Mouse (Mus musculus) midbrain, embryonic 10.5 days (tissue): Measurements from ENCODE around the gene Ugt1a6b. TPM values are rescaled to one million over a fixed set of nuclear protein-coding genes. Genes with fewer than 3 reads are reported as not detected.

Experiments
- DNase-seq: peaks from one replicate; pipeline ENCODE4 v3.0.0-alpha.2; 2017; ENCODE audit warnings: low spot score
- H3K27ac ChIP-seq: fragments of 300-500 bp; sonication (generic); replicated peaks from 2 replicates; pipeline ENCODE4 v1.5.1; 2016; ENCODE audit warnings: mild to moderate bottlenecking
- H3K27me3 ChIP-seq: fragments of 300-500 bp; sonication (generic); 2 replicates; pipeline ENCODE4 v1.6.1; 2016; ENCODE audit warnings: low read depth, mild to moderate bottlenecking; ENCODE audit not compliant: poor library complexity, severe bottlenecking
- H3K36me3 ChIP-seq: fragments of 300-500 bp; sonication (generic); 2 replicates; pipeline ENCODE4 v1.6.1; 2016; ENCODE audit warnings: mild to moderate bottlenecking, moderate library complexity
- H3K4me1 ChIP-seq: fragments of 300-500 bp; sonication (generic); 2 replicates; pipeline ENCODE4 v1.6.1; 2016
- H3K4me3 ChIP-seq: fragments of 300-500 bp; sonication (generic); 2 replicates; pipeline ENCODE4 v1.5.1; 2016; ENCODE audit warnings: mild to moderate bottlenecking, moderate library complexity
- H3K9me3 ChIP-seq: fragments of 300-500 bp; sonication (generic); replicated peaks from 2 replicates; pipeline ENCODE4 v1.6.1; 2016; ENCODE audit warnings: mild to moderate bottlenecking
- WGBS: fragments of 180-500 bp; shearing (Covaris S2); methylation state at CpG from one replicate; pipeline ENCODE4 v1.1.7; 2016; 5-methylcytosine and 5-hydroxymethylcytosine counted together
- polyA plus RNA-seq: library from polyadenylated mRNA; unstranded; fragments of >200 nt; fragmentation: Nextera tagmentation; extraction: Ambion mirVana; gene quantifications from 2 replicates; pipeline ENCODE4 v1.2.1, GENCODE M21; 2016

Ugt1a6b gene
- polyA plus RNA-seq, 1 experiment from 2014 or later = not detected

DNA sequence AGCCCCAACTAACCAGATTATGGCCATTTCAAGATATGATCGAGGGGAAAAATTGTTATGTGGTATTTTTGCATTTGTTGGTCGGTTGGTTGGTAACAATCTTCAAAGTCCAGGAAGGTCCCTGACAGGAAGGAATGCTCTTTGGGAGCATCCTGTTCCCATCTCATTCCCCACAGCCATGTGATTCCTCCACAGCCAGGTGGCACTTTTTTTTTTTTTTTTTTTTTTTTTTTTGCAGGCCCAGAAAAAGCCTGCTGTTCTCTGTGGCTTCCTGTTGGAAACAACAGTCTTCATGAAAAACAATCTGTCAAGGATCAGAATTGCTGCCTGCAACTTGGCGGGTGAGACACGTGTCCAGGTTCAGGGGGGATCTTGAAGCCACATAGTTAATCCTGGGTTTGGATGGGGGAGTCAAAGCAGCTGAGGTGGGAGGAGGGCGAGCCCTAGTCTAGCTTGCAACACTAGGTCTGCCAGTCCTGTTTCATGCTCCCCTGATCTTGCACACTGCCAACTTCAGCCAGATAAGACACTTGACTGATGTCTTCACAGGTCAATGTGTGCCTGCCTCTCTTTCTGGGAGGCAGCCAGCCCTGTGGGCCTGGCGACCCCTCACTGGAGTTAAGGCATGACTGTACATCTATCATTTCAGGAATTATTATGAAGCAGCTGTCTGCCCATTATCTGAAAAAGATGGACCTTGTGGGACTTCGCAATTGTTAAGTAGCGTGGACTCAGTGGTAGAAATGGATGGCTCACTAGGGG, 156.0 kb downstream of the Ugt1a6b start:
- Histone ChIP-seq H3K4me3 (no peak overlapping the region), H3K27ac (no peak overlapping the region), H3K4me1 (no peaks in the 10 kb centered on the region), H3K27me3 (no peaks in the 10 kb centered on the region), H3K36me3 (peaks cover 49% of the 10 kb centered on the region), H3K9me3 (peaks cover 99% of the 10 kb centered on the region)
- WGBS = 83% methylated on average over 8 of the region's 8 CpGs
- no peak for DNase-seq

DNA sequence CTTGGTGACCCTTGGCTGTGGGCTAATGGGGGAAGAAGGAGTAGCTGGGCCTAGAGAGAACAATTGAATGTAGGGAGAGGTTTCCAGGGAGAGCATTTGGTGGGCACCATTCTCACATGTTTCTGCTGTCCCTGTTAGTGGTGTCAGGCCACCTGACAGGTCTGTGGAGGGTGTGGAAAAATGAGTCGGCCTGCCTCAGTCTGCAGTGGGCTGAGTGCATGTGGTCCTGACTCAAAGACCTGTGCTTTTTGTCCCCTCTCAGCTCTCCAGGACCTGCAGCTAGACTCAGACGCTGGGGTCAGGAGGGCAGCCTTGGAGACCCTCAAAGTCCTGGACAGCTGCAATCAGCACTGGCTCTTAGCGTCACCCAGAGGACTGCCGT, 156.6 kb downstream of the Ugt1a6b start:
- peaks cover 54% of the 10 kb centered on the region for H3K36me3 ChIP-seq
- H3K27me3 ChIP-seq = no peaks in the 10 kb centered on the region
- no peak overlapping the region for H3K27ac ChIP-seq
- no peak for DNase-seq
- 81% methylated on average over 4 of the region's 4 CpGs for WGBS
- H3K9me3 ChIP-seq = peaks cover 99% of the 10 kb centered on the region
- no peak overlapping the region for H3K4me3 ChIP-seq
- H3K4me1 ChIP-seq = no peaks in the 10 kb centered on the region

GRCm38 (mm10) chr1:88260114-88260513, 157.1 kb downstream of the Ugt1a6b start:
- Histone ChIP-seq H3K4me3 (no peak overlapping the region), H3K9me3 (peaks cover 99% of the 10 kb centered on the region), H3K4me1 (no peaks in the 10 kb centered on the region), H3K27me3 (no peaks in the 10 kb centered on the region), H3K27ac (no peak overlapping the region), H3K36me3 (peaks cover 59% of the 10 kb centered on the region)
- 87% methylated on average over 6 of the region's 6 CpGs for WGBS
- DNase-seq = no peak

DNA sequence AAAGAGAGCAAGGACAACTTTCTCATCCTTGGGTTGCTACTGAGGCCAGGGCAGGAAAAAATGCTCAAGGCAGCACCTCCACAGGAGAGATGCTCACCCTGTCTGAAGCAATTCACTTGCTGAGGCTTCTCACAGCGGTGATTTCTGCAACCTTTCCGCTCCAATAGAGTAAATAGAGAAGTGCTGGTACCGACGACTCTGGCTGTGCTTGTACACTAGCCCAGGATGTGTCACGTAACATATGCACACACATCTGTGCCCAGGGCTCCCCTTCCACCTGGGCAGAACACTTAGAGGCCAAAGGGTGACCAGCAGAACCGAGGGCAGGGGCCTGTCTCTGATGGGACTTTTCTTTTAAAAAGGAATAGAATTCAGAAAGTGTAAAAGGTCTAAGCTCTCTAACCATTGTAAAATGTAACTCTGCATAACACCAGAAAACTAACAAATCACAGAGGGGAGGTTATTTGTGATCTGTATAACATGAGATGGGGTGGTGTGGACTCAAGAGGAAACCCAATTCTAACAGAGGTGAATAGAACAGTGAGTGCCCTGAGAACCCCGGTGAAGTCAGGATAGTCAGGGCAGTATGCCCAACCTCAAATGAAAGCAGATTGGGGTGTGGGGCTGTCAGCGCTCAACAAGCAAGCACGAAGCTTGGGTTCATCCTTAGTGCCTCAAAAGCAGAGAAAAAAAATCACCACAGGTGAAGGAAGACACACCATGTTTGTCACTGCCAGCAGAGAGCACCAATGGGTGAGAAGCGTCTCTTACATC, 157.7 kb downstream of the Ugt1a6b start:
- no peak overlapping the region for H3K27ac ChIP-seq
- no peak for DNase-seq
- peaks cover 99% of the 10 kb centered on the region for H3K9me3 ChIP-seq
- peaks cover 66% of the 10 kb centered on the region for H3K36me3 ChIP-seq
- H3K4me1 ChIP-seq = no peaks in the 10 kb centered on the region
- H3K4me3 ChIP-seq = no peak overlapping the region
- 85% methylated on average over 10 of the region's 10 CpGs for WGBS
- no peaks in the 10 kb centered on the region for H3K27me3 ChIP-seq

DNA sequence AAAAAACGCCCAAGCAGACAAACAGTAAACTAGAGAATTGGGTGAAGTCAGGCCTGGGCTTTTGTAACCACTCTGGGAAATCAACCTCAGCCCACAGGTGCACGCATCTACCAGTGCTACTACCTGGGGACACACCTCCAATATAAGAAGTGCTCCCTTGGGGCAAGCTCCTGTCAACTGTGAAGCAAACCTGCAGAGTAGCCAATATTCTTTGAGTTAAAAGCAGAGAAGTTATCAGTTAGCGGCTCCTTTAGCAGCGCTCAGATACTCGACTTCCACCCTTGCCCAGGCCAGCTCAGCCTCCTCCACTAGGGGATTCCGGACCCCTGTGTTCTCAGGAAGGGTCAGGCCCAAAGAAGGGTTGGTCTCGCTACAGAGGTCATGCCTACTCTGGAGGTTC, 158.7 kb downstream of the Ugt1a6b start:
- peaks cover 98% of the 10 kb centered on the region for H3K9me3 ChIP-seq
- DNase-seq = no peak
- H3K4me3 ChIP-seq = no peak overlapping the region
- no peaks in the 10 kb centered on the region for H3K4me1 ChIP-seq
- H3K36me3 ChIP-seq = peaks cover 75% of the 10 kb centered on the region
- H3K27me3 ChIP-seq = no peaks in the 10 kb centered on the region
- 89% methylated on average over 7 of the region's 7 CpGs for WGBS
- H3K27ac ChIP-seq = no peak overlapping the region

GRCm38 (mm10) chr1:88262255-88262654, 159.2 kb downstream of the Ugt1a6b start:
- Histone ChIP-seq H3K27me3 (no peaks in the 10 kb centered on the region), H3K9me3 (peaks cover 97% of the 10 kb centered on the region), H3K36me3 (peaks cover 81% of the 10 kb centered on the region), H3K4me1 (no peaks in the 10 kb centered on the region), H3K27ac (no peak overlapping the region), H3K4me3 (no peak overlapping the region)
- 94% methylated on average over 4 of the region's 4 CpGs for WGBS
- no peak for DNase-seq

GRCm38 (mm10) chr1:88262961-88263360, 159.9 kb downstream of the Ugt1a6b start:
- WGBS = 79% methylated on average over 6 of the region's 6 CpGs
- Histone ChIP-seq H3K4me1 (no peaks in the 10 kb centered on the region), H3K36me3 (peaks cover 88% of the 10 kb centered on the region), H3K27me3 (no peaks in the 10 kb centered on the region), H3K9me3 (peaks cover 94% of the 10 kb centered on the region), H3K4me3 (no peak overlapping the region), H3K27ac (no peak overlapping the region)
- DNase-seq = no peak

DNA sequence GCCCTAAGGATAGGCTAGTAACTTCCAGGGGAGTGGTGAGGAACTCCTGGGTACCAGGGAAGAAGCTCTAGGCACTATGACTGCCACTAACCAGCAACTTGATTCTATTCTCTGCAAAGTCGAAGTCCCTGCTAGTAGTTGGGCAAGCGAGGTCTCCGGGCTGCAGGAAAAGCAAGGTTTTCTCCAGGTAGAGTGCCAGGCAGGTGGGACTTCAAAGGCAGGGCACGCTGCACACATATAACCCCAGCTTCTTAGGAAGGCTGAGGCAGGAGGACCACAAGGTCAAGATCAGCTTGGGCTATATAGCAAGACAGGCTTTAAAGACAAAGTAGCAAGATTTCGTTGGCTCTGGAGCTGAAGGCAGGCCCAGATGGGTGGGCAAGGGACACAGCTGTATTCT, 160.7 kb downstream of the Ugt1a6b start:
- Histone ChIP-seq H3K4me1 (no peaks in the 10 kb centered on the region), H3K27ac (no peak overlapping the region), H3K36me3 (peaks cover 96% of the 10 kb centered on the region), H3K9me3 (peaks cover 90% of the 10 kb centered on the region), H3K27me3 (no peaks in the 10 kb centered on the region), H3K4me3 (no peak overlapping the region)
- no peak for DNase-seq
- 92% methylated on average over 5 of the region's 5 CpGs for WGBS

- H3K27me3 ChIP-seq = no peaks in the 10 kb centered on the region
- H3K9me3 ChIP-seq = peaks cover 87% of the 10 kb centered on the region
- WGBS = 87% methylated on average over 7 of the region's 7 CpGs
- DNase-seq = no peak
- H3K4me1 ChIP-seq = no peaks in the 10 kb centered on the region
- H3K4me3 ChIP-seq = no peak overlapping the region
- H3K27ac ChIP-seq = no peak overlapping the region
- peaks cover 100% of the 10 kb centered on the region for H3K36me3 ChIP-seq
Observed at GRCm38 (mm10) chr1:88264237-88264868, 161.3 kb downstream of the Ugt1a6b start.

GRCm38 (mm10) chr1:88264869-88265240, 161.8 kb downstream of the Ugt1a6b start:
- Histone ChIP-seq H3K4me3 (no peak overlapping the region), H3K27me3 (no peaks in the 10 kb centered on the region), H3K9me3 (peaks cover 82% of the 10 kb centered on the region), H3K36me3 (peaks cover 100% of the 10 kb centered on the region), H3K4me1 (no peaks in the 10 kb centered on the region), H3K27ac (no peak overlapping the region)
- DNase-seq = no peak
- WGBS = 79% methylated on average over 4 of the region's 4 CpGs

DNA sequence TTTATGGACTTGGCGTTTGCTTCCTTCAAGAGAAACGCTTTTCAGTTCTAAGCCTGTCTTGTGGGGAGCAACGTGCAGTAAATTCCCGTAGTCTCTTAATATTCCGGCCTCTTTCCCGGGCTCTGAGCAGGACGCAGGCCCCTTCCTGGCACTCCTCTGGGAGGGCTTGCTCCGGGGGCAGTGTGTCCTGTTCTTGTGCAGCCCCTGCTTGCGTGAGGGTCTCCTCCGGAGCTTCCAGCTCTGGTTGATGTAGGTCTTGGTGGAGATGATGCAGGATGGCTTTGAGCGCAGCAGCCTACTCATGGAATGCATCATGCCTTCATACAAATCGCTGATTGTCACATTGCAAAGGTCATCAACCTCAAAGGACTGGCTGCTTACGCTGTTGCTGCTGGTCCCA, 163.1 kb downstream of the Ugt1a6b start:
- Histone ChIP-seq H3K4me1 (no peaks in the 10 kb centered on the region), H3K9me3 (peaks cover 69% of the 10 kb centered on the region), H3K27ac (no peak overlapping the region), H3K27me3 (no peaks in the 10 kb centered on the region), H3K36me3 (peaks cover 96% of the 10 kb centered on the region), H3K4me3 (no peak overlapping the region)
- 90% methylated on average over 13 of the region's 13 CpGs for WGBS
- DNase-seq = no peak

DNA sequence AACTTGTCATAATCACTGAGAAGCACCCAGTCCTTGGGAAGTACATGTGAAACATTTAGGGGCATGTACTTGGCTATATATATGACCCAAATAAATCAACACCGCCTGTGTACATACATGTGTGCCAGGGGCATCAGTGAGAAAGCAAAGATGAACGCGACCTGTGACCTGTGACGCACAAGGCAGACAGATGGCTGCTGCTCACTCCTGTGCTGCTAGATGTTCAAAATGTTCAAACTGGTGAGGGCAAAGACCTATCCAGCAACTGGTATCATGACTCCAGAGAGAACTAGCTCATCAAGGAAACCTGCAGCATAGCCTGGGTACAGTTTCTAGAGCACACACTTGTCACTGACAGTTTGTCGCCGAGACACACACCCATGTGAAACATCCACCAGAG, 164.4 kb downstream of the Ugt1a6b start:
- H3K27me3 ChIP-seq = no peaks in the 10 kb centered on the region
- 95% methylated on average over 6 of the region's 6 CpGs for WGBS
- H3K9me3 ChIP-seq = peaks cover 61% of the 10 kb centered on the region

DNA sequence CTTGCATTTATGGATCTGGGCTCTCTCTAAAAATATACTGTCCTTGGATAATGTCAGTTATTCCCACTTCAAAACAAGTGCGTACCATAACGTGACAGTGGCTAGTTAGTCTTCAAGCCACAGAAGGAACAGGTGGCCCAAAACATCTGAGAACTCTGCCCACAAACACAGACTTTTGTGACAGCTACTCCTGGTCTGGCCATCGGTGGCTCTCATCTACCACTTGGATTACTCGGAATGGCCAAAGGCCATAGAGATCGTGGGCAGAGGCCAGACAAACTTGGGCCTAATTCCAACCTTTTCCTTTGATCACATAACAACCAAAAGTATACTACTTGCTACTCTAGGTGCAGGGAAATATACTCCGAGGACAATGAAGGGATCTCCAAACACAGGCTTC, 165.0 kb downstream of the Ugt1a6b start:
- Histone ChIP-seq H3K4me1 (no peaks in the 10 kb centered on the region), H3K4me3 (no peak overlapping the region), H3K9me3 (peaks cover 58% of the 10 kb centered on the region), H3K36me3 (peaks cover 96% of the 10 kb centered on the region), H3K27ac (no peak overlapping the region), H3K27me3 (no peaks in the 10 kb centered on the region)
- WGBS = 88% methylated on average over 6 of the region's 6 CpGs
- no peak for DNase-seq

More for the DNA sequence above, 164.4 kb downstream of the Ugt1a6b start:
- Histone ChIP-seq H3K4me3 (no peak overlapping the region), H3K36me3 (peaks cover 96% of the 10 kb centered on the region), H3K4me1 (no peaks in the 10 kb centered on the region), H3K27ac (no peak overlapping the region)
- no peak for DNase-seq
